Mouse (Mus musculus) E14TG2a.4 (cell line): ENCODE measurements at regions not wholly inside any gene's neighbourhood (a gene's known extent, or its start where the extent isn't known, plus 50 kb on each side); places are given as distances from the start of the nearest gene placed in this dataset.

Source experiments
- CTCF ChIP-seq: conservative IDR thresholded peaks from 2 replicates; pipeline ENCODE4 v1.5.1; 2014; ENCODE audit warnings: low read length
- NANOG ChIP-seq: IDR thresholded peaks from 2 replicates; pipeline ENCODE4 v1.6.1; 2014; ENCODE audit warnings: borderline replicate concordance, low read length, mixed read lengths
- POU5F1 ChIP-seq: IDR thresholded peaks from 2 replicates; pipeline ENCODE4 v1.6.1; 2014; ENCODE audit warnings: low read length, borderline replicate concordance

DNA sequence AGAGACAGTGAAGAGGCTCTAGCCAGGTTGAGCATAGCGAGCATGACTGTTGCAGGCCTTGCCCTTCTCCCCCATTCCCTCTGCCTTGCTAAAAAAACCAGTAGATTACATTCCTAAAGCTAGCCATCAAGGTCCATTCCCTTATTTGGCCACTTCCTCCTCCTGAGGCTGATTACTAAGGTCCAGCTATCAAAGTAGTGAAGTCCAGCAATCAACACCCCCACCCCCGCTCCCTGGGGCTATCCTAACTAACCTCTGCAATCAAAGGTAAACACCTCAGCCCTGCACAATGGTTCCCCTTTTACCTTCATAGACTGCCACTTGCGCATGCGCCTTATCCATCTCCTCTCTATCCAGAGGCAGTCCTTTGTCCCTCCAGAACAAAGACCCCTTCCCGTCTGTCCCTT, 77.5 kb upstream of the Acsl4 start:
- TF ChIP-seq CTCF: no peak
- peak; percentile 18; the same call in 1 of the 2 replicates for TF ChIP-seq NANOG
- TF ChIP-seq POU5F1: no peak
